Mouse (Mus musculus) neural tube, embryonic 11.5 days (tissue): ENCODE measurements around the gene Gnai3. TPM values are rescaled to one million over a fixed set of nuclear protein-coding genes. Genes with fewer than 3 reads are reported as not detected.

Experiments
- ATAC-seq: fragments of 200-750 bp; cut with Nextera tagmentation; 2 replicates; pipeline ENCODE4 v1.8.0; 2017; ENCODE audit warnings: moderate number of reproducible peaks, mild to moderate bottlenecking, moderate TSS enrichment, moderate library complexity; ENCODE audit not compliant: insufficient read depth, low FRiP score, low TSS enrichment
- DNase-seq: peaks from one replicate; pipeline ENCODE4 v3.0.0-alpha.2; 2015; ENCODE audit warnings: low spot score
- H3K27ac ChIP-seq: fragments of 300-500 bp; sonication (generic); 2 replicates; pipeline ENCODE4 v1.5.1; 2014; ENCODE audit warnings: low read depth, mild to moderate bottlenecking, low read length
- H3K27me3 ChIP-seq: fragments of 300-500 bp; sonication (generic); 2 replicates; pipeline ENCODE4 v1.6.1; 2014; ENCODE audit warnings: mild to moderate bottlenecking, low read length, mixed read lengths; ENCODE audit not compliant: control insufficient read depth, insufficient read depth
- H3K36me3 ChIP-seq: fragments of 300-500 bp; sonication (generic); 2 replicates; pipeline ENCODE4 v1.6.1; 2014; ENCODE audit warnings: mild to moderate bottlenecking, low read length, moderate library complexity, mixed read lengths; ENCODE audit not compliant: control insufficient read depth, insufficient read depth
- H3K4me1 ChIP-seq: fragments of 300-500 bp; sonication (generic); 2 replicates; pipeline ENCODE4 v1.6.1; 2014; ENCODE audit warnings: low read length, mixed read lengths; ENCODE audit not compliant: control insufficient read depth, insufficient read depth
- H3K4me2 ChIP-seq: fragments of 300-500 bp; sonication (generic); 2 replicates; pipeline ENCODE4 v1.6.1; 2014; ENCODE audit warnings: low read depth, mild to moderate bottlenecking, moderate library complexity
- H3K4me3 ChIP-seq: fragments of 300-500 bp; sonication (generic); 2 replicates; pipeline ENCODE4 v1.5.1; 2014; ENCODE audit warnings: low read depth, low read length
- H3K9ac ChIP-seq: fragments of 300-500 bp; sonication (generic); 2 replicates; pipeline ENCODE4 v1.6.1; 2014; ENCODE audit warnings: mild to moderate bottlenecking, low read length
- H3K9me3 ChIP-seq: fragments of 300-500 bp; sonication (generic); 2 replicates; pipeline ENCODE4 v1.6.1; 2016; ENCODE audit warnings: low read length; ENCODE audit not compliant: control insufficient read depth
- WGBS: fragments of 180-500 bp; shearing (Covaris S2); extraction: QIAGEN DNeasy Blood & Tissue Kit; methylation state at CpG from one replicate; pipeline ENCODE4 v1.1.7; 2014; 5-methylcytosine and 5-hydroxymethylcytosine counted together
- polyA plus RNA-seq: library from polyadenylated mRNA; unstranded; fragments of >200 nt; fragmentation: Nextera tagmentation; extraction: Ambion mirVana; gene quantifications from 2 replicates; pipeline ENCODE4 v1.2.1, GENCODE M21; 2014

Gnai3 gene
- polyA plus RNA-seq, 1 experiment from 2014 or later, result 217 TPM

DNA sequence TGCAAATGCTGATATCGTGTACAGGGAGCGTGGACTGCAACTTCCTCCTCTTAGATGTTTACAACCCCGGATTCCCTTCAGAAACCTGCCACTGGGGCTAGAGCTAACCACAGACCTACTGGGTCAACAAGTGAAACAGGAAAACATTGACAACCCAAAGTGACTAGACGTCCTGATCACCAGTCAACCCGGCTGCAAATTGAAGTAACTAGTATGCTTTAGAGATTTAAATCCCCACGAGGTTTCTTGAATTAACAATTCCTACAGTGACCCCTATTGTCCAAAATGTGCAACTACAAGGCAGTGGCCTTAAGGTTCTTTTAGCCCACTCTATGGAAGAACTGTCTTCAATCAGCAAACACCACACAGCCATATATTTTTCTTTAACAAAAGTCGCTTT, 84.5 kb downstream of the Gnai3 start:
- Histone ChIP-seq H3K9ac (no peak overlapping the region), H3K27ac (no peak overlapping the region), H3K4me3 (no peak overlapping the region), H3K9me3 (no peaks in the 10 kb centered on the region), H3K27me3 (no peaks in the 10 kb centered on the region), H3K4me1 (no peaks in the 10 kb centered on the region), H3K36me3 (no peaks in the 10 kb centered on the region), H3K4me2 (no peak overlapping the region)
- DNase-seq (peak; percentile 50), ATAC-seq (no peak)
- WGBS, result 27% methylated on average over 7 of the region's 7 CpGs

Other genes starting within 250 kb of the Gnai3 start
- 49.9 and 50.8 TPM in 2 replicates for gene Gstm7, start 214.3 kb downstream of the Gnai3 start, polyA plus RNA-seq
- gene Gstm6, start 202.4 kb downstream of the Gnai3 start, polyA plus RNA-seq, result 5.3 and 6.2 TPM in 2 replicates
- not detected in 2 replicates for gene Gstm3, start 176.9 kb downstream of the Gnai3 start, polyA plus RNA-seq
- 18.5 and 20.8 TPM in 2 replicates for gene Gstm2, start 159.7 kb downstream of the Gnai3 start, polyA plus RNA-seq
- 28.0 and 31.5 TPM in 2 replicates for gene Gstm1, start 128.2 kb downstream of the Gnai3 start, polyA plus RNA-seq
- gene Gstm4, start 101.3 kb downstream of the Gnai3 start, polyA plus RNA-seq, result 12.4 and 12.9 TPM in 2 replicates
- 40.1 and 42.9 TPM in 2 replicates for gene Ampd2, start 59.5 kb downstream of the Gnai3 start, polyA plus RNA-seq
- 0.73 and 0.99 TPM in 2 replicates for gene Gnat2, start 53.4 kb downstream of the Gnai3 start, polyA plus RNA-seq
- gene Gpr61, start 8.7 kb upstream of the Gnai3 start, polyA plus RNA-seq, result 0.45 and 1.1 TPM in 2 replicates
- gene Amigo1, start 40.2 kb upstream of the Gnai3 start, polyA plus RNA-seq, result 6.5 and 7.2 TPM in 2 replicates
- 2.1 and 2.9 TPM in 2 replicates for gene Cyb561d1, start 55.1 kb upstream of the Gnai3 start, polyA plus RNA-seq
- 21.1 and 24.5 TPM in 2 replicates for gene Atxn7l2, start 64.8 kb upstream of the Gnai3 start, polyA plus RNA-seq
- gene Sypl2, start 80.5 kb upstream of the Gnai3 start, polyA plus RNA-seq, result 0.46 and 0.76 TPM in 2 replicates
- 294 and 297 TPM in 2 replicates for gene Psma5, start 110.8 kb upstream of the Gnai3 start, polyA plus RNA-seq
- 30.2 and 32.7 TPM in 2 replicates for gene Sort1, start 137.9 kb upstream of the Gnai3 start, polyA plus RNA-seq
- 0.19 and 0.31 TPM in 2 replicates for gene Mybphl, start 218.8 kb upstream of the Gnai3 start, polyA plus RNA-seq
- gene Psrc1, start 237.7 kb upstream of the Gnai3 start, polyA plus RNA-seq, result 52.0 and 54.0 TPM in 2 replicates